Mouse (Mus musculus): ENCODE results near the gene Timp4.

DNA sequence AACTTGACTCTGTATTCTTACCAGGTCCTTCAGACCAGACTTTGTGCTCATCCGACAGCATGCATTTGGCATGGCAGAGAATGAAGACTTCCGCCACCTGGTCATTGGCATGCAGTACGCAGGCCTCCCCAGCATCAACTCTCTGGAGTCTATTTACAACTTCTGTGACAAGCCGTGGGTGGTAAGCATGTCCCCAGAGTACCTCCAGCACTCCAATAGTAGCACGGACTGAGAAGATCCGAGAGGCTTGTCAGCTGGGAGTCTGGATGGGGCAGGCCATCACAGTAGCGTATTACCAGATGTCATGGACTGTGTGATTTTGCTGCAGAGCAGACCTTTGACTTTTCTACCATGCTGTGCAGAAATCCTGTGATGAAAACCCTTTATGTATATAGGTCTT is 12.7 kb downstream of the Timp4 start:
- TF ChIP-seq POLR2A (IDR thresholded peaks at IDR 0.05; ENCODE audit: borderline replicate concordance, extremely low read depth, low read depth, low read length) (no peak), CTCF (IDR thresholded peaks at IDR 0.05; ENCODE audit: insufficient read depth, low read length) (no peak)

All from lung, adult 2 months (tissue).